In the genomic region with DNA sequence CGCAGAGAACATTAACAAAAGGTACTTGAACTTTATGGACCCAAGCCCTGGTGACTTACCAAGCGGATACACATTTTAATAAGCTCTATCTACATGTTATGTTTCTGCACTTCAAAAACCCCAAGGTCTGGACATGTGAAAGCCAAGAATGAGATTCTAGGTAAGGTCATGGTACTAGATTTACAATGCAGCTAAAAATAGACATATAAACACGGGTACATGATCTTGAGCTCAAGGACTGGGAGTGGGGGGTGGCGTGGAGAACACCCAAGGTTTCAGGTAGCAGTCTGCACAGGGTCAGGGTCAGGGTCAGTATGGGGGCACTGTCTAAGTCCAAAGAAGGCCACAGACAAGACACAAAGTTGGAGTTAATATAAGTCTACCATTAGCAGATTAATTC, we compare ENCODE assay signal across 20 mouse cellular contexts. TPM values are rescaled to one million over a fixed set of nuclear protein-coding genes. Genes with fewer than 3 reads are reported as not detected.
DNase-seq lines count a peak whose midpoint lies in the region; ATAC-seq lines count a peak whose summit lies in the region.
"Had no signal": no experiment of that assay in that cellular context is flagged by ENCODE, and none has a peak within 500 bp of the region (broad histone marks: within the 10 kb centered on the region; RNA-seq: fewer than 3 reads in every experiment).

No protein-coding gene starts in this region.

- WGBS in heart, embryonic 15.5 days: 61% methylated on average over 4 of the region's 4 CpGs

- DNase-seq in heart, adult 9 months (ENCODE audit: low spot score in 2 of 2): peak; percentile 32 to 39
- DNase-seq in heart, adult 11 months: no peak
- DNase-seq in heart, postnatal 4 days: no peak
- peak; percentile 33 for DNase-seq in kidney, adult 9 months
- DNase-seq in kidney, postnatal 4 days: no peak
- DNase-seq in ovary, adult 18-20 months (ENCODE audit: low spot score): no peak
- DNase-seq: adrenal gland, adult 2 months; adrenal gland, postnatal 25 days; cerebellum, adult 18-20 months; cerebellum, adult 9-11 months; cerebellum, postnatal 36 days had no signal

- H3K27ac ChIP-seq in heart, embryonic 15.5 days: peak overlapping the region; percentile 86
- H3K27ac ChIP-seq: embryonic facial prominence, embryonic 13.5 days; forebrain, embryonic 12.5 days; hindbrain, embryonic 12.5 days; kidney, embryonic 15.5 days had no signal

- H3K9ac ChIP-seq in heart, embryonic 15.5 days: no peak overlapping the region
- H3K9ac ChIP-seq: embryonic facial prominence, embryonic 13.5 days; forebrain, embryonic 12.5 days; hindbrain, embryonic 12.5 days; kidney, embryonic 15.5 days had no signal

- peaks cover 55% of the 10 kb centered on the region for H3K4me1 ChIP-seq in heart, embryonic 15.5 days (replicated peaks)
- H3K4me1 ChIP-seq: forebrain, embryonic 12.5 days; hindbrain, embryonic 12.5 days; kidney, embryonic 15.5 days had no signal

- H3K9me3 ChIP-seq in heart, embryonic 15.5 days (replicated peaks): no peaks in the 10 kb centered on the region
- H3K9me3 ChIP-seq: embryonic facial prominence, embryonic 13.5 days; forebrain, embryonic 12.5 days; hindbrain, embryonic 12.5 days; kidney, embryonic 15.5 days had no signal

- no peak for ATAC-seq in heart, embryonic 15.5 days (replicated peaks; ENCODE audit: insufficient number of reproducible peaks, insufficient read depth, low FRiP score, low read depth)
- ATAC-seq: forebrain, embryonic 16.5 days; hindbrain, embryonic 16.5 days; inflammation-experienced regulatory T-cells, adult 6 months; intestine, postnatal 0 days had no signal

- H3K27me3 ChIP-seq in heart, embryonic 15.5 days: no peaks in the 10 kb centered on the region
- H3K27me3 ChIP-seq: embryonic facial prominence, embryonic 13.5 days; forebrain, embryonic 12.5 days; hindbrain, embryonic 12.5 days; kidney, embryonic 15.5 days had no signal

- no peak overlapping the region for H3K4me2 ChIP-seq in heart, embryonic 15.5 days
- H3K4me2 ChIP-seq: embryonic facial prominence, embryonic 13.5 days; forebrain, embryonic 12.5 days; hindbrain, embryonic 12.5 days; kidney, embryonic 15.5 days had no signal

- no peak overlapping the region for H3K4me3 ChIP-seq in heart, embryonic 15.5 days
- H3K4me3 ChIP-seq: embryonic facial prominence, embryonic 13.5 days; forebrain, embryonic 12.5 days; hindbrain, embryonic 12.5 days; kidney, embryonic 15.5 days had no signal

- peaks cover 15% of the 10 kb centered on the region for H3K36me3 ChIP-seq in heart, embryonic 15.5 days

RNA-seq across cellular contexts. Expression of a gene that starts 16.9 kb away (rescaled TPM):
- polyA plus RNA-seq in heart, embryonic 15.5 days (2015; fragmentation: Nextera tagmentation; extraction: Ambion mirVana): 19.0 and 20.2 TPM in 2 replicates
- 10 to 100 TPM; 68.3 to 71.7 TPM for total RNA-seq in heart, postnatal 4 days (2021)

RNA-seq across cellular contexts. Expression of a gene that starts 59.9 kb away (rescaled TPM):
- 0.28 and 0.38 TPM in 2 replicates for polyA plus RNA-seq in heart, embryonic 15.5 days (2015; fragmentation: Nextera tagmentation; extraction: Ambion mirVana)
- total RNA-seq in heart, postnatal 4 days (2021): under 1 TPM; 0.07 to 0.16 TPM
- polyA plus RNA-seq: inflammation-experienced regulatory T-cells, adult 6 months had no signal

Comparison
In these comparisons a context has a peak if more than half of its experiments do, and no peak if none do; other contexts are left out.
1. DNase-seq: peak in heart, adult 9 months (2 of 2) and kidney, adult 9 months (single experiment); none in heart, adult 11 months (single experiment), heart, postnatal 4 days (single experiment), kidney, postnatal 4 days (0 of 2) and ovary, adult 18-20 months (single experiment).